Mouse (Mus musculus) limb, embryonic 14.5 days (tissue): Measurements from ENCODE around the gene Galntl6. TPM values are rescaled to one million over a fixed set of nuclear protein-coding genes. Genes with fewer than 3 reads are reported as not detected.

Source experiments
- ATAC-seq: fragments of 200-750 bp; cut with Nextera tagmentation; 2 replicates; pipeline ENCODE4 v1.8.0; 2017; ENCODE audit warnings: low read depth, moderate number of reproducible peaks, moderate TSS enrichment; ENCODE audit not compliant: low FRiP score
- DNase-seq: peaks from one replicate; pipeline ENCODE4 v3.0.0-alpha.2; 2015; ENCODE audit warnings: low spot score
- H3K27ac ChIP-seq: fragments of 300-500 bp; sonication (generic); replicated peaks from 2 replicates; pipeline ENCODE4 v1.5.1; 2014; ENCODE audit warnings: low read depth, mild to moderate bottlenecking, low read length, moderate library complexity, mixed read lengths
- H3K27me3 ChIP-seq: fragments of 300-500 bp; sonication (generic); 2 replicates; pipeline ENCODE4 v1.6.1; 2014; ENCODE audit warnings: low read length, mixed read lengths; ENCODE audit not compliant: control insufficient read depth, insufficient read depth
- H3K36me3 ChIP-seq: fragments of 300-500 bp; sonication (generic); 2 replicates; pipeline ENCODE4 v1.6.1; 2014; ENCODE audit warnings: mild to moderate bottlenecking, low read length, moderate library complexity, mixed read lengths; ENCODE audit not compliant: control insufficient read depth, insufficient read depth
- H3K4me1 ChIP-seq: fragments of 300-500 bp; sonication (generic); 2 replicates; pipeline ENCODE4 v1.6.1; 2014; ENCODE audit warnings: antibody characterized with exemption, low read length, mixed read lengths; ENCODE audit not compliant: control insufficient read depth, insufficient read depth
- H3K4me2 ChIP-seq: fragments of 300-500 bp; sonication (generic); replicated peaks from 2 replicates; pipeline ENCODE4 v1.6.1; 2014; ENCODE audit warnings: low read depth, mild to moderate bottlenecking, low read length, moderate library complexity; ENCODE audit not compliant: severe bottlenecking
- H3K4me3 ChIP-seq: fragments of 300-500 bp; sonication (generic); replicated peaks from 2 replicates; pipeline ENCODE4 v1.5.1; 2014; ENCODE audit warnings: low read length
- H3K9ac ChIP-seq: fragments of 300-500 bp; sonication (generic); 2 replicates; pipeline ENCODE4 v1.6.1; 2014; ENCODE audit warnings: mild to moderate bottlenecking, low read depth, low read length, moderate library complexity; ENCODE audit not compliant: severe bottlenecking
- H3K9me3 ChIP-seq: fragments of 300-500 bp; sonication (generic); 2 replicates; pipeline ENCODE4 v1.6.1; 2016; ENCODE audit warnings: low read length; ENCODE audit not compliant: control insufficient read depth
- POLR2A ChIP-seq: fragments of 200-500 bp; IDR thresholded peaks from 2 replicates; pipeline ENCODE4 v1.8.0; 2012; ENCODE audit warnings: inconsistent platforms, mild to moderate bottlenecking, moderate library complexity, borderline replicate concordance; ENCODE audit not compliant: insufficient read depth, insufficient read length; ENCODE audit errors: extremely low read depth
- WGBS: fragments of 180-500 bp; shearing (Covaris S2); extraction: QIAGEN DNeasy Blood & Tissue Kit; methylation state at CpG from one replicate; pipeline ENCODE4 v1.1.7; 2014; 5-methylcytosine and 5-hydroxymethylcytosine counted together
- polyA plus RNA-seq, 2 experiments: library from polyadenylated mRNA; depleted of rRNA in 1 of 2; stranded (reverse) in 1 of 2; unstranded in 1 of 2; fragments of >200 nt; fragmentation: Nextera tagmentation in 1 of 2; extraction: Ambion mirVana in 1 of 2; gene quantifications; 2 replicates each; pipeline versions ENCODE4 v1.2.1 to v1.2.3; 2012 to 2014

Gene Galntl6
- polyA plus RNA-seq (2012; rRNA removed) = 0.57 and 1.3 TPM in 2 replicates
- 0.65 and 0.75 TPM in 2 replicates for polyA plus RNA-seq (2014; fragmentation: Nextera tagmentation; extraction: Ambion mirVana)

DNA sequence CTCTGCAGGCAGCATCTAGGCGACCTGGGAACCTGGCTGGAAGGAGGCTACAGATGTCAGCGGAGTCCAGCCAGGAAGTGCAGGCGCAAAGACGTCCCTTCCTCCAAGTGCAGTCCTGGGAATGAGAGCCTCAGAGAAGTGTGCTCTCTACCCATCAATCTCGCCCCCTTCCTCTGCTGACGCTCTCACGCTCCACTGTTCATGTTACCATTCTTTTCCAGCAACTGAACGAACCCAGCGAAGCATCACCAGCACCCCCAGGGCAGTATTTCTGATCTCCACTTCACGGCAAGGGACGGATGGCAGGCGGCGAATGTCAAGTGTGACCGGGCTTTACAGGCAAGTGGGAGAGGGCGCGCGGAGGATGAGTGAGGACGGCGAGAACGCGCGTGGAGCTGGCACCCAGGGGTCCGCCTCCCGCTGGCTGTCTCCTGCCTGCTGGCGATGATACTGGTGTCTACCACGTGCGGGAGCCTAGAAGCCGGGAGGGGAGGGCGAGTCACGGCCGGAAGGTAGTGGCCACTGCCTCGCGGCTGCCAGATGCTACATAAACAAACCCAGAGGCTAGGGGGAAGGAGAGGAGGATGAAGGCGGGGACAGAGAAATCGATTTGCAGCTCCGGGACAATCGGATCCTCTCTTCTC is at the start of gene Galntl6:
Gene Galntl6, minus strand, starts transcription at position 445 of the 644 bp plus-strand sequence.
- DNase-seq = peak; percentile 5
- ATAC-seq = peak; percentile 19; the same call in 1 of the 2 replicates
- Histone ChIP-seq H3K4me2 (peak within 1 kb of the TSS; percentile 99), H3K27me3 (peaks cover 25% of the 10 kb centered on the region), H3K27ac (no peak within 1 kb of the TSS), H3K4me1 (0 out of 2 replicates have a peak, but pooled peaks cover 4% of the 10 kb centered on the region), H3K36me3 (no peaks in the 10 kb centered on the region), H3K9me3 (no peaks in the 10 kb centered on the region), H3K9ac (peak within 1 kb of the TSS; percentile 55), H3K4me3 (peak within 1 kb of the TSS; percentile 55)
- no peak for TF ChIP-seq POLR2A
- under 1% methylated on average over 36 of the region's 37 CpGs for WGBS

GRCm38 (mm10) chr8:58957195-58957739 is 44.8 kb upstream of the Galntl6 start:
- Histone ChIP-seq H3K4me2 (no peak overlapping the region), H3K36me3 (no peaks in the 10 kb centered on the region), H3K9ac (no peak overlapping the region), H3K27ac (no peak overlapping the region), H3K4me3 (no peak overlapping the region), H3K9me3 (no peaks in the 10 kb centered on the region), H3K27me3 (no peaks in the 10 kb centered on the region), H3K4me1 (no peaks in the 10 kb centered on the region)
- TF ChIP-seq POLR2A = no peak
- DNase-seq = no peak
- WGBS = 85% methylated on average over 5 of the region's 5 CpGs
- no peak for ATAC-seq

- Histone ChIP-seq H3K36me3 (no peaks in the 10 kb centered on the region), H3K4me2 (no peak overlapping the region), H3K27me3 (no peaks in the 10 kb centered on the region), H3K9ac (no peak overlapping the region), H3K4me1 (no peaks in the 10 kb centered on the region), H3K27ac (no peak overlapping the region), H3K4me3 (no peak overlapping the region), H3K9me3 (no peaks in the 10 kb centered on the region)
- TF ChIP-seq POLR2A = no peak
- WGBS = 91% methylated on average over 4 of the region's 4 CpGs
- no peak for DNase-seq
- no peak for ATAC-seq
These were observed 31.3 kb upstream of the Galntl6 start for GRCm38 (mm10) chr8:58943773-58944172.

GRCm38 (mm10) chr8:58931066-58931465 is 18.6 kb upstream of the Galntl6 start:
- DNase-seq (no peak), ATAC-seq (no peak)
- Histone ChIP-seq H3K27me3 (no peaks in the 10 kb centered on the region), H3K36me3 (no peaks in the 10 kb centered on the region), H3K4me1 (no peaks in the 10 kb centered on the region), H3K27ac (no peak overlapping the region), H3K4me2 (no peak overlapping the region), H3K9me3 (no peaks in the 10 kb centered on the region), H3K4me3 (no peak overlapping the region), H3K9ac (no peak overlapping the region)
- no peak for TF ChIP-seq POLR2A
- WGBS = 77% methylated on average over 1 of the region's 1 CpGs

GRCm38 (mm10) chr8:58915142-58915541 is 2.7 kb upstream of the Galntl6 start:
- H3K27ac ChIP-seq = no peak overlapping the region
- no peak overlapping the region for H3K9ac ChIP-seq
- H3K4me1 ChIP-seq = 0 out of 2 replicates have a peak, but pooled peaks cover 4% of the 10 kb centered on the region
- ATAC-seq (no peak), DNase-seq (no peak)
- no peaks in the 10 kb centered on the region for H3K9me3 ChIP-seq
- H3K27me3 ChIP-seq = peaks cover 25% of the 10 kb centered on the region
- no peak for TF ChIP-seq POLR2A
- no peaks in the 10 kb centered on the region for H3K36me3 ChIP-seq
- no peak overlapping the region for H3K4me2 ChIP-seq
- WGBS = 13% methylated on average over 2 of the region's 2 CpGs
- H3K4me3 ChIP-seq = no peak overlapping the region
